Mouse (Mus musculus): ENCODE measurements at regions not wholly inside any gene's neighbourhood (a gene's known extent, or its start where the extent isn't known, plus 50 kb on each side); places are given as distances from the start of the nearest gene placed in this dataset.
A peak's percentile ranks its signal among the peaks of the same experiment; 100 is the strongest.

DNA sequence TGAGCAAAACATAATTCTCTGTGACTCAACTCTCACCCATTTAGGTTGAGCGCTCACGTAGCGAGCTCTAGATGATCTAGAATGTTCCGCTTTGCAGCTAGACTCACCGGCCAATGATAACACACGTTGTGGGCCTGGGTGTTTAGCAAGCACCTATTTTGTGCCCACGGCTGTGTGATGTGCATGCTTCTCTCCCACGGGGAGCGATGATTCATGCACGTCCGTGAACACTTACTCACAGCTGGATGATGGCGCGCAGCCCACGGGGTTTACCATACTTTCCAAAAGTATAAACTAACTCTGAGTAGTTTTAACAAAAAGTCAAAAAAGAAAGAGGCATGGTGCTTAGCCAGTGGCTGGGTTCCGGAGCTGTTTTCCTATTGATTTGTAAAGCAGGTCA lies 440.8 kb upstream of the Tshz3 start:
- H3K9ac ChIP-seq (ENCODE audit: low read depth, poor library complexity, severe bottlenecking): no peak overlapping the region
- H3K36me3 ChIP-seq (ENCODE audit: control insufficient read depth, insufficient read depth, low read length, poor library complexity, severe bottlenecking): no peaks in the 10 kb centered on the region
- no peaks in the 10 kb centered on the region for H3K4me1 ChIP-seq (ENCODE audit: control insufficient read depth, insufficient read depth, low read length)
- no peaks in the 10 kb centered on the region for H3K27me3 ChIP-seq (ENCODE audit: control insufficient read depth, insufficient read depth, low read length, poor library complexity, severe bottlenecking)
- TF ChIP-seq EP300 (IDR thresholded peaks at IDR 0.05; ENCODE audit: insufficient read depth, low read depth, low read length) (no peak), CTCF (IDR thresholded peaks at IDR 0.05; ENCODE audit: low read depth, low read length) (no peak), POLR2A (IDR thresholded peaks at IDR 0.05; ENCODE audit: insufficient read depth, low read length) (no peak)
- H3K4me3 ChIP-seq (ENCODE audit: low read depth, low read length): no peak overlapping the region
- H3K27ac ChIP-seq (ENCODE audit: insufficient read depth, low read length): no peak overlapping the region
- no peaks in the 10 kb centered on the region for H3K9me3 ChIP-seq (replicated peaks; ENCODE audit: control insufficient read depth, insufficient read depth, low read length, poor library complexity, severe bottlenecking)

- H3K27ac ChIP-seq (ENCODE audit: insufficient read depth, low read length): no peak overlapping the region
These were observed 444.6 kb upstream of the Zfp507 start for GRCm38 (mm10) chr7:36247356-36247755.

DNA sequence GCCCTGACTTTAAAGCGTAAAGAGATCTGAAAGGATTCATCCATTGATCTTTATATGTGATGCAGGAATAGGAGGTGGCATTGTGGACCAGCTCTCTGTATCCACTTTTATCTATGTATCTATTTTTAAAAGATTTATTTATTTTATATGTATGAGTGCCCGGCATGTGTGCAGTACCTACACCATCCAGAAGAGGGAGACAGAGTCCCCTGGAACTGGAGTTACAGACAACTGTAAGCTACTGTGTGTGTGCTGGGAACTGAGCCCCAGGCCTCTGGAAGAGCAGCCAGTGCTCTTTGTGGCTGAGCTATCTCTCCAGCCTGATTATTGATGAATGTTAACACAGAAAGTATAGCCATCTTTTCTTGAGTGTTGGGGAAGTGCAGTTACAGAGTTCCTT lies 433.9 kb upstream of the Zfp507 start:
- Histone ChIP-seq H3K4me1 (ENCODE audit: control insufficient read depth, insufficient read depth, low read length) (no peaks in the 10 kb centered on the region), H3K9ac (ENCODE audit: low read depth, poor library complexity, severe bottlenecking) (no peak overlapping the region), H3K36me3 (ENCODE audit: control insufficient read depth, insufficient read depth, low read length, poor library complexity, severe bottlenecking) (no peaks in the 10 kb centered on the region), H3K27ac (ENCODE audit: insufficient read depth, low read length) (no peak overlapping the region), H3K27me3 (ENCODE audit: control insufficient read depth, insufficient read depth, low read length, poor library complexity, severe bottlenecking) (no peaks in the 10 kb centered on the region), H3K9me3 (replicated peaks; ENCODE audit: control insufficient read depth, insufficient read depth, low read length, poor library complexity, severe bottlenecking) (no peaks in the 10 kb centered on the region), H3K4me3 (ENCODE audit: low read depth, low read length) (no peak overlapping the region)
- TF ChIP-seq POLR2A (IDR thresholded peaks at IDR 0.05; ENCODE audit: insufficient read depth, low read length): no peak
- TF ChIP-seq CTCF (IDR thresholded peaks at IDR 0.05; ENCODE audit: low read depth, low read length): peak; percentile 14

More at GRCm38 (mm10) chr7:36247356-36247755, 444.6 kb upstream of the Zfp507 start:
- Histone ChIP-seq H3K4me1 (ENCODE audit: control insufficient read depth, insufficient read depth, low read length) (no peaks in the 10 kb centered on the region), H3K27me3 (ENCODE audit: control insufficient read depth, insufficient read depth, low read length, poor library complexity, severe bottlenecking) (no peaks in the 10 kb centered on the region), H3K36me3 (ENCODE audit: control insufficient read depth, insufficient read depth, low read length, poor library complexity, severe bottlenecking) (no peaks in the 10 kb centered on the region), H3K4me3 (ENCODE audit: low read depth, low read length) (no peak overlapping the region), H3K9me3 (replicated peaks; ENCODE audit: control insufficient read depth, insufficient read depth, low read length, poor library complexity, severe bottlenecking) (no peaks in the 10 kb centered on the region), H3K9ac (ENCODE audit: low read depth, poor library complexity, severe bottlenecking) (no peak overlapping the region)
- TF ChIP-seq POLR2A (IDR thresholded peaks at IDR 0.05; ENCODE audit: insufficient read depth, low read length) (no peak), CTCF (IDR thresholded peaks at IDR 0.05; ENCODE audit: low read depth, low read length) (no peak), EP300 (IDR thresholded peaks at IDR 0.05; ENCODE audit: insufficient read depth, low read depth, low read length) (no peak)

GRCm38 (mm10) chr7:36229031-36229430 lies 426.2 kb upstream of the Zfp507 start:
- H3K27me3 ChIP-seq (ENCODE audit: control insufficient read depth, insufficient read depth, low read length, poor library complexity, severe bottlenecking): no peaks in the 10 kb centered on the region
- H3K9me3 ChIP-seq (replicated peaks; ENCODE audit: control insufficient read depth, insufficient read depth, low read length, poor library complexity, severe bottlenecking): no peaks in the 10 kb centered on the region
- H3K9ac ChIP-seq (ENCODE audit: low read depth, poor library complexity, severe bottlenecking): no peak overlapping the region
- no peak for TF ChIP-seq EP300 (IDR thresholded peaks at IDR 0.05; ENCODE audit: insufficient read depth, low read depth, low read length)
- TF ChIP-seq CTCF (IDR thresholded peaks at IDR 0.05; ENCODE audit: low read depth, low read length): no peak
- no peak for TF ChIP-seq POLR2A (IDR thresholded peaks at IDR 0.05; ENCODE audit: insufficient read depth, low read length)
- H3K4me3 ChIP-seq (ENCODE audit: low read depth, low read length): no peak overlapping the region
- no peak overlapping the region for H3K27ac ChIP-seq (ENCODE audit: insufficient read depth, low read length)
- no peaks in the 10 kb centered on the region for H3K4me1 ChIP-seq (ENCODE audit: control insufficient read depth, insufficient read depth, low read length)
- H3K36me3 ChIP-seq (ENCODE audit: control insufficient read depth, insufficient read depth, low read length, poor library complexity, severe bottlenecking): no peaks in the 10 kb centered on the region

GRCm38 (mm10) chr7:36224416-36224815 lies 421.6 kb upstream of the Zfp507 start:
- Histone ChIP-seq H3K9ac (ENCODE audit: low read depth, poor library complexity, severe bottlenecking) (no peak overlapping the region), H3K36me3 (ENCODE audit: control insufficient read depth, insufficient read depth, low read length, poor library complexity, severe bottlenecking) (no peaks in the 10 kb centered on the region), H3K4me1 (ENCODE audit: control insufficient read depth, insufficient read depth, low read length) (no peaks in the 10 kb centered on the region), H3K27ac (ENCODE audit: insufficient read depth, low read length) (no peak overlapping the region), H3K4me3 (ENCODE audit: low read depth, low read length) (no peak overlapping the region), H3K27me3 (ENCODE audit: control insufficient read depth, insufficient read depth, low read length, poor library complexity, severe bottlenecking) (no peaks in the 10 kb centered on the region), H3K9me3 (replicated peaks; ENCODE audit: control insufficient read depth, insufficient read depth, low read length, poor library complexity, severe bottlenecking) (no peaks in the 10 kb centered on the region)
- no peak for TF ChIP-seq EP300 (IDR thresholded peaks at IDR 0.05; ENCODE audit: insufficient read depth, low read depth, low read length)
- no peak for TF ChIP-seq CTCF (IDR thresholded peaks at IDR 0.05; ENCODE audit: low read depth, low read length)
- no peak for TF ChIP-seq POLR2A (IDR thresholded peaks at IDR 0.05; ENCODE audit: insufficient read depth, low read length)

DNA sequence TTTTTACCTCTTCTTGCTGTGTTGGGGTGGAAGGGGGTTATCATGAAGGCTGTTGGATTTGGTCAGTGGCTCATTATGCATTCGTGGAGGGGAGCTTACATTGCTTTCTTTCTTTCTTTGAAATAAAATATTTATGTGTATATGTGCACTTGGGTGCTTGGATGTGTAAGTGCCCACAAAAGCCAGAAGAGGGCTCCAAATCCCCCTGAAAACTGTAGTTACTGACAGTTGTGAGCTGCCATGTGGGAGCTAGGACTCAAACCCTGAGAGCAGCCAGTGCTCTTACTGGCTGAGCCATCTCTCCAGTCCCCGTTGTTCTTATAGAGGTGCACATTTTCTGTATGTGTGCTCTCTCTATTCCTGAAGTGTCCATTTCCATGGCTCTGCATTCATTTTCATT lies 415.6 kb upstream of the Zfp507 start:
- Histone ChIP-seq H3K27ac (ENCODE audit: insufficient read depth, low read length) (no peak overlapping the region), H3K9ac (ENCODE audit: low read depth, poor library complexity, severe bottlenecking) (no peak overlapping the region), H3K9me3 (replicated peaks; ENCODE audit: control insufficient read depth, insufficient read depth, low read length, poor library complexity, severe bottlenecking) (no peaks in the 10 kb centered on the region), H3K4me1 (ENCODE audit: control insufficient read depth, insufficient read depth, low read length) (no peaks in the 10 kb centered on the region), H3K4me3 (ENCODE audit: low read depth, low read length) (no peak overlapping the region), H3K36me3 (ENCODE audit: control insufficient read depth, insufficient read depth, low read length, poor library complexity, severe bottlenecking) (no peaks in the 10 kb centered on the region), H3K27me3 (ENCODE audit: control insufficient read depth, insufficient read depth, low read length, poor library complexity, severe bottlenecking) (no peaks in the 10 kb centered on the region)
- no peak for TF ChIP-seq POLR2A (IDR thresholded peaks at IDR 0.05; ENCODE audit: insufficient read depth, low read length)
- TF ChIP-seq CTCF (IDR thresholded peaks at IDR 0.05; ENCODE audit: low read depth, low read length): no peak
- no peak for TF ChIP-seq EP300 (IDR thresholded peaks at IDR 0.05; ENCODE audit: insufficient read depth, low read depth, low read length)
